Mouse (Mus musculus) CD8-positive naive resting alpha-beta T cell, adult 2 months (primary cell): Measurements from ENCODE around the gene Map3k14.
"Not testable (repeated sequence)": the region's sequence is repeated elsewhere in the genome, so short reads cannot be mapped to it uniquely, and the experiment has no call there.

Experiments
- DNase-seq, 2 experiments: peaks; one replicate each; pipeline ENCODE4 v3.0.0; 2022; ENCODE audit warnings: low read depth in 2 of 2, low spot score in 2 of 2

Map3k14 gene

DNA sequence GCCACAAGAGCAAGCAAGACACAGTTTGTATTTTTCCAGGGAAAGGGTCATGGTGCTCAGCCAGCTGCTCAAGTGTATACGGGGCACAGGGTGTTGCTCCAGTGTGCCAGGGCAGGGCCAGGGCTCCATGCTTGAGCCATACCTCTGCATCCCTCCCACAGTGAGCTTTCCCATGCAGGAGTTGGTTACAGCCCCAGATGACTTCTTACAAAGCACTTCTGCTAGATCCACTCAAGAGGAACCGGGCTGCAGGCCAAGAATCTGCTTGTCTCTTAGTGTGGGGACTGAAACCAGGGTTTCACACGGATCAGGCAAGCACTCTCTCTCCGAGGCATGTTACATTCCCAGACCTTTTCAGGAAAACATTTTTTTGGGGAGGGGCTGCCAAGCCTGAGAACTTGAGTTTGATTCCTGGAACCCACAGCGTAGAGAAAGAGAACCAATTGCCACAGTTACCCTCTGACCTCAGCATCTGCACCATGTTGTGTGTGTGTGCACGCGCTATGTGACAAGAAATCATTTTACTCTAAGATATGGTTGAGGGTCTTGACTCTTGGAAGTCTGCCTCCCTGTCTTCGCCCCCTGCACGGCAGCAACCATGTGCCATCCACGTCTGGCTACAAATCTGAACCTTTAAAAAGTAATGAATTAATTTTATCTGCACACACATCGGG, 19.6 kb downstream of the Map3k14 start:
- DNase-seq: no peak

DNA sequence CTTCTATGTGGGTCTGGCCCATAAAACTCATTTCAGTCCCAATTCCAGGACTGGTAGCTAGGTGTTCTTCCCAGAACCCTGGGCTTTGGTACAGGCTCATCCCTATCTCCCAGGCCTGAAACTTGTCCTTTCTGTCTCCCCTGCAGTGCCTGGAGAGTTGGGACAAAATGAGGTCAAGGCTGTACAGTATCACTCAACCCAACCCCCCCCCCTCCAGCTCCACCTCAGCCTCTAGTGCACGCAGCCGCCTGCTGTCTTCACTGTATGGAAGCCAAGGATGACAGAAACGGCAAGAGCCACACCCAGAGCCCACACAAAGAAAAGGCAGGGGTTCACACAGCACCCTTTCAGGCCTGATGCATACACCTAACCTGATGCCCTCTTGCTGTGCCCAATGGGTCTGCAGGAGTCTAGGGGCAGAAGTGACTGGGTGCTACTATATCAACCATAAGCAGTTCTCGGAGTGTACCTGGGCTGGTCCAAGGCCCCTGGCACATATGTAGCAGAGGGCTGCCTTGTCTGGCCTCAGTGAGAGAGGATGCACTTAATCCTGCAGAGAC, 20.5 kb downstream of the Map3k14 start:
- DNase-seq: no peak

DNA sequence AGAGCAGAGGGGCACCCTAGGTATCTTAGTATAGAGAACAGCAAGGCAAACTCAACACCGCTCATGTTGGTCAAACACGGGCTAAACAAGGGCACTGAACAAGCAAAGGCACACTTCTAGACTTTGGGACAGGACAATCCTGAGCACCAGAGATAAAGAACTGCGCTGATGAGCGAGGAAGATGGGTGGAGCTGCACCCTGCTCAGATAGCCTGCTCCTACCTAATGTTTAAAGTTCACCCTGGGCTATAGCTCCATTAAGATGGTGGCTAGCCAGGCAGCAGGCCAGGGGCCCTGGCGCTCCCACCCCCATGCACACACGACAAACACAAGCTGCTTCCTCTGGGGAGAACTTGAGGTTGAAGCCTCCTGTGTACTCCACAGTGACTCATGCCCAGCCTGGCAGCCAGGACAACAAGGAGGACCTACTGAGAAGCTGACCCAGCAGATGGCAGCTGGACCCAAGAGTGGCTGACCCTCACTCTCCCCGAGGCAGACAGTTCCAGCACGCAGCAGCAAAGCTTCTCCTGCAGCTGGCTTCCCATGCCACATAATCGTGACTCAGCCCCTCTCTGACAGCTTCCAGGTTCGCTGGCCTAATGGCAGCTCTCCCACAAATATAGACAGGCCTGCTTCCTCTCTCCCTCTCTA, 21.1 kb downstream of the Map3k14 start:
- DNase-seq: no peak

DNA sequence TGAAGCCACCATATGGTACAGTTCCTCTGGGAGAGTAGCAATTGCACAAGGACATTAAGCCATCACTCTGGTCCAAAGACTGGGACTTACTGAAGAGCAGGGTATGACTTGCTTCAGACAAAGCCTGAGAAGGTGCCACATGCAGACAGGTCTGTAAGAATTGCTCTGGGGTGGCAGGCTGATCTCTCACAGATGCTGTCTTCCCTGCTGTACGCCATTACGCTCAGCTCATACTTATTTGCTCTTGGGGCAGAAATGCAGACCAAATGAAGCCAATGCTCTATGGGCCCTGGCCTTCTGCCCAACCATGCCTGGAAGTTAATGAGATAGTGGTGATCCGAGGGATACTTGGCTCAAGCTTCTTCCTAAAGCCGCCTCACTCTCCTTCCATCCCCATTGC, 22.4 kb downstream of the Map3k14 start:
- DNase-seq: no peak

DNA sequence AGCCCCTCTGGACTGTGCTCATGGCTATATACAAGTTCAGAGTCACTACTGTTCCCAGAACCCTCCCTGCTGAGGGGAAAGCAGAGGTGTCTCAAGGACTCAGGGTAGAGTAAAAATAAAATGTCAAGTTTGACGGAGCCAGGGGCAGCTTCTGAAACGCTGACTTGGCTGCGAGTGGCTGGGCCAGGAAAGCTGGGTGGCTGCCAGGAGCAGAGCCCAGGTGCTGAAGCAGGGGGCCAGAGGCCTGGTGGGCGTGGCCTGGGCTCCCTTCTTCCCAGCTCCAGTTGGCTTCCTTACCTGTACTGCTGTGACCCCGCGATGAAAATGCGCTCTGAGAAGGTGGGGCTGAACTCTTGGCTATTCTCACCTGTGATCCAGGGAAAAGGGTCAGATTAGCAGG, 26.5 kb downstream of the Map3k14 start:
- DNase-seq: no peak

DNA sequence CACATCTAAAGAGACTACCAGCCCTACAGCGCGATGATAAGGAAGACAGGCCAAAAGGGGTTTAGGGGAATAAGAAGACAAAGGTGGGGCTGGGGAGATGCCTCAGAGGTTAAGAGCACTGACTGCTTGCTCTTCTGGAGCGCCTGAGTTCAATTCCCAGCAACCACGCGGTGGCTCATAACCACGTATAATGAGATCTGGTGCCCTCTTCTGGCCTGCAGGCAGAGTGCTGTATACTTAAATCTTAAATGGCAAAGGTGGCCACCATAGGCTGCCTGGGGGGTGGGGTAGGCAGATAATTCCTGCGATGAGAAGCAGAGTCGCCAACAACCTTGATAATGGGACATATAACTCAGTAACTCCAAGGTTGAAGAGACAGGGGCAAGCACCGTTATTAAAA, 29.5 kb downstream of the Map3k14 start:
- DNase-seq: no peak

DNA sequence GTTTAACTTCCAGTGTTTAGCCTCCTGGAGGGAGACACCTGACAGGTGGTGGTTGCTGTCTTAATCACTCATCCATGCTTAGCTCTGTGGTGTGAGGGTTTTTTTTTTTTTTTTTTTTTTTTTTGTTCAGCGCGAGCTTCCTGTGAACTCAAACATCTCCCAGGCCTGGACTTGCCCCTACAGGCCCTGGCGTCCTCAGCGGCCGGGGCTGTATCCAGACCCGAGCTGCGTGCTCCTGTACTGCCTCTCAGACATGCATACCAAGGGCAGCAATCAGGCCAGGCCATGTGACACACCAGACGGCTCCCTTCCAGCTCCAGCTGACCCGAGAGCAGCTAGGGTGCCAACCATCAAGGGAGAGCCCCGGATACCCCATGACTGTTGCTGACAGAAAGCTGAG, 30.4 kb downstream of the Map3k14 start:
- DNase-seq: no peak

DNA sequence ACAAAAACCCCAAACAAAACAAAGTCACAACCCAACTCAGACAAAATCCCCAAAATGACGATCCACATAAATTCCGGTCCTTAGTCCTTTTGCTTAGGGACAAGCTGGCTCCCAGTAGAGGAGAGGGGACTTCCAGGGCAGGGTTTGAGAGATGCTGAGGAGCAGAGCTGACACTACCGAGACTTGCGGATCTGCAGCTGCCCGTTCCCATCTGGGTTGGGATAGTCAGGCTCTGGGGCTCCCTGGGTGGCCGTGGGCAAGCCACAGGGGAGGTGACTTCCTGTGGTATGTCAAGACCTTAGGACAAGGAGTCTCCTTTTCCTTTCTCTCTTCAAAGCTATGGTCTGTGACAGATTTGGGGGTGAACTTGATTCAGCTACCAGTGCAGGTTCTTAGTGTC, 30.8 kb downstream of the Map3k14 start:
- DNase-seq: no peak

DNA sequence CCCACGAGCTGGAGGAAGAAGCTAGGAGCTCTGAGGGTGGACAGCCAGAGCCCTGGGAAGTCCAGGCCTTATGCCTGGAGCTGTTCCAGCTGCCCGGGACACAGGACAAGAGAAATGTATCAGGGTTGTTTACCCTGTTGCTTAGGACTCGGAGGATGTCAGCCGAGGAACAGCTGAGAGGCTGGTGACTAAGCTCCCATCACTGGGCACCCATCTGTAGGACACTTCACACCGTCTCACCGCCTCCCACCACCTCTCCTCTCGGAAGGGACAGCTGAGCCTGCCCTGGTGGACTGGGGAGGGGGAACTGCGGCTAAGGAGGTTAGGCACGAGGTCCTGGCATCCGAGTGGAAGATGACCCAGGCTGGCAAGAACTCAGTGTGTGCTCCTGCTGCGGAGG, 31.6 kb downstream of the Map3k14 start:
- DNase-seq: no peak

DNA sequence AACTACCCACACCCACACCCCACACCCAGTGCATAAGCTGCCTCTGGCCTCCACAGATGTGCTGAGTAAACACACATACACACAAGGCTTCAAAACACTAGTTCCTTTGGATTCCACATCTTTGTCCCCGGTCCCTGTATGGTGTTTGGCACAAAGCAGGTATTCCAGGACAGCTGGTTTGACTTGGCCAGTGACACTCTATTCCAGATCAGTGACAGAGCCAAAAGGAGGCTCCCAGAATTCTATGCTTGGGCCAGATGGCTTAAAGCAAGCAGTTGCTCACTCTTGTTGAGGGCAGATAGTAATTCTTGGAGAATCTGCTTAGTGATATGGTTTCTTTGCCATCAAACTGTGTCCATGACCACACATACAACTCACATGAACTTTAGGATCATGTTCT, 32.8 kb downstream of the Map3k14 start:
- no peak for DNase-seq

DNA sequence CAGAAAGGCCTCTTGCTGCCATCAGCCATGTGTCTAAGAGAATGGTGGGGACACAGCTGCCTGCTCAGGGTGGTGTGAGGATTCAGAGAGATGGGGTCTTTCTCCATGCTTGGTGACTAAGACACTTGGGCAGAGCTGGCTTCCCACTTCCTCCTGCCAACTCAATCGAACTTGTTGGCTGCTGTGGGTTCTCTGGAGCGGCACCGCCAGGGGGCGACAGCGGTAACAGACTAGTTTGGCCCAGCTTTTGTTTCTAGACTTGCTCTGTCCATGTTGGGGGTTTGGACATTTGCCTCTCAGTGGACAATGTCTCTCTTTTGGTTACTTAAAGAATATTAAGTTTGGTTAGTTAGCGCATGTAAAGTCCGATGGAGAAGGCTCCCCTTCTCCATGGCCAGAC, 34.3 kb downstream of the Map3k14 start:
- DNase-seq: peak; percentile 62 to 77

DNA sequence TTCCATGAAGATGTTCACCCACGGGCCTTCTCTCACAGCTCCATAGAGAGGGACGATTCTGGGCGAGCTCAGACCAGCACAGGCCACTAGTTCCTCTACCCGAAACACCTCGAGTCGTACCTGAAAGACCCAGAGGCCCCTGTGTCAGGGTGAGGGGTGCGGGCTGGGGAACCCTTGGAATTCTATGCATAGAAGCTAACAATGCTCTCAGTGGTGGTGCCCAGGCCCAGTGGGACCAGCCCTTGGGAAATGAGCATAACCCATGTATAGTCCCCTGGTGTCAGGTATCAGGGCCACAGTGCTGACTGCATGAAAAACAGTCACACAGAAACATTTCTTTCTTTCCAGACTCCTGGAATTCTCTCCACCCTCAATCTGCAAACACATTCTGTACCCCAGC, 35.9 kb downstream of the Map3k14 start:
- no peak for DNase-seq

DNA sequence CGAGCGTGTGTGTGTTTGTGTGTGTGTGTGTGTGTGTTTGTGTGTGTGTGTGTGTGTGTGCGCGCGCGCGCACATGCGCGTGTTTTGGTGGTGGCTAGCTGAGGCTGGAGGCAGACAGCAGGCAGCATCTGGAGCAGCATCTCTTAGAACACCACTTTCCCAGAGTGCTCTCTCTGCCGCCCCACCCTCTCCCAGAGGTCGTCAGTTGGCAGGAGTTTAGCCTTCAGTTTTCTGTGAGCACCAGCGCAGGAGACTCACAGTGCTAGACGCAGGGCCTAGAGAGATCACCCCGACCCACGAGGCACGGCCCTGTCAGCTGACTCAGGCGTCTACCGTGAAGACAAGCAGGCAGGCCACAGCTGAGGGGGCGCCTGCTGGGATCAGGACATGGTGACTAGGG, 36.6 kb downstream of the Map3k14 start:
- no peak for DNase-seq

DNA sequence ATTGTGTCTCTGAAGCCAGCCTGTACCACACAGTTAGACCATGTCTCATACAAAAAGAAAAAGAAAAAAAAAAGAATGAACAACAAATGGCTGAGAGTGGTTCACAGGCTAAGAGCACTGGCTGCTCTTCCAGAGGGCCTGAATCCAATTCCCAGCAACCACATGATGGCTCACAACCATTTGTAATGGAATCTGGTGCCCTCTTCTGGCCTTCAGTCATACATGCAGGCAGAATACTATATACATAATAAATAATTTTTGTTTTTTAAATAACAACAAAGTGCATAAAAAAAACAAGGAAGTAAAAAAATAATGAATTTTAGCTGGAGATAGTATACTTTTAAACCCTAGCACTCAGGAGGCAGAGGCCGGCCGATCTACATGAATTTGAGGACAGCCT, 37.7 kb downstream of the Map3k14 start:
- DNase-seq: no peak

DNA sequence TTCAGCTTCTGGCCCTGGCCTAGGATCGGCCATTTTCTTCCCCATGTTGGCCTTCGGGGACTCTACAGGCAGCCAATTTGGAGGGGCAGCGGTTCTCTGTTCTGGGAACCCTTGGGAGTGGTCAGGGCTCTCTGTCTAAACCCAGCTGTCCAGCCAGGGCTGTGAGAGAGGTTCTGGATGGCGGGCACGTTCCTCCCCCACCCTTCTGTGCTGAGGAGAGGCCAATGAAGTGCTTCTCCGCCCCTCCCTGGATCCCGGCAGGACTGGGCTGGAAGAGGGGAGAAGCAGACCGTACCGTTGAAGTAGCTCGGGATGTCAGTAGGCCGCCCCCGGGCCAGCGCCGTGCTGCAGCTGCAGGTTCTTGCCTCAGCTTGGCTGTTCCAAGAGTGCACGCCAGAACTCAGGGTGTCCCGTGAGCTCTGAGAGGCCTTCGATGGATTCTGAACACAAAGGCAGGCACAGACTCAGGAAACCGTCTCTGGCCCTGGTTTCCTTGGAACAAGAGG, 43.3 kb downstream of the Map3k14 start:
- DNase-seq: no peak

DNA sequence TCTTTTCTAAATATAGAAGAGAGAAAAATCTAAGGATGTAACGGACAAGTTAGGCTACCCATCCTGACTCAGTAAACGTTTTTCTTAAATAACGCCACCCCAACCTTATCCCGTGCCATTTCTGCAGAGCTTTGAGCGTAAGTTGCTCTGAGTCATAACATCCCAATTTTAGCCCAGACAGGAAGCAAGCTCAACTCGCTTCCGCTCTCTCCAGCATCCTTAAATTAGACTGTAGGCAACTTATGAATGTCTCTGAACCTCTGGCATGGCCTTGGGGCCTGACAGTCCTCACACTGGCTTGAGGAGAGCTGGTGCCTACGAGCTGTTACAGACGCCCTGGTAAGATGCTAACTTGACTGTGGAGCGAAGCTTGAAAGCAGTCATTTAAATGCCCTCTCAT, 43.8 kb downstream of the Map3k14 start:
- no peak for DNase-seq

DNA sequence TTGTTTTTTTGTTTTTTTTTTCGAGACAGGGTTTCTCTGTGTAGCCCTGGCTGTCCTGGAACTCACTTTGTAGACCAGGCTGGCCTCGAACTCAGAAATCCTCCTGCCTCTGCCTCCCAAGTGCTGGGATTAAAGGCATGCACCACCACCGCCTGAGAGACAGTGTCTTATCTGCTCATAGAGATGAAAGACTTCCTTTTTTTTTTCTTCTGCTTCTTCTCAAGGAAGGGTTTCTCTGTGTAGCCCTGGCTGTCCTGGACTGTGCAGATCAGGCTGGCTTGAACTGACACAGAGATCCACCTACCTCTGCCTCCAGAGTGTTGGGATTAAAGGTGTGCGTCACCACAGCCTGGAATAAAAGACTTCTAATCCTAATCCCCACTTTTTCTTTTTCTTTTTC, 44.6 kb downstream of the Map3k14 start:
- not testable (repeated sequence) for DNase-seq

DNA sequence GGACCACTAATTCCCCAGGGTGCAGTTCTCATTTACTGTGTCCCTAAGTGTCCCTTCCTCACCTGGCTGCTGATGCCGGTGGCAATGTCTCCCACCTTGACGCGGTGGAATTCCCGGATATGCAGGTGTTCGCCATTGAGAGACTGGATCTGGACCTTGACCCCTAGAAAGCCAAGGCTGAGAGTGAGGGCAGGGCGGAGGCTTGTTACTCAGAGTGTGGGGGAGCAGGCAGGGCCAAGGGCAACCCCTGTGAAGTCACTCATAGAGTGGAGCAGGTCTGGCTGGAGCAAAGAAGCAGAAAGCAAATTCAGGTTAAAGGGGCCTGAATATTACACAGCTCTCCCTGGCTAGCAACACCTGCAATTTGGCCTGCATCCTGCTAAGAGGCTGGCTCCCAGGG, 45.8 kb downstream of the Map3k14 start:
- DNase-seq: no peak

DNA sequence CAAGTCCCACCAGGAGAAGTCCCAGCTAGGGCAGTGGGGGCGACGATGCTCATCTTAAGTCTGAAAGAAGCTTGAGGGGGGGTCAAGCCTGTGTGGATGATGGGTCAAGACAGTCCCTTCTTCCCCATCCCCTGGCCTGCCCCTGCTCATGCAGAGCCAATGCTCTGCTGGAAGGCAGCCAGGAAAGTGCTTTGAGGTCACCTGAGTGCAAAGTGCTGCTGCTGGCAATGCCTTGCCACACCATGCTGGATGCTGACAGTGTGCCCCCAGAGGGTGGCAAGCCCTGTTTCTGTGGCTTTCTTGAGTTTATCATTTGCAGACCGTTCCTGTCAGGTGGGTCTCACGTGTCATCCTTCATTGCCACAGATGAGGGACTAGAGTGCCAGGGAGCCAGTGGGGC, 47.3 kb downstream of the Map3k14 start:
- DNase-seq: no peak

DNA sequence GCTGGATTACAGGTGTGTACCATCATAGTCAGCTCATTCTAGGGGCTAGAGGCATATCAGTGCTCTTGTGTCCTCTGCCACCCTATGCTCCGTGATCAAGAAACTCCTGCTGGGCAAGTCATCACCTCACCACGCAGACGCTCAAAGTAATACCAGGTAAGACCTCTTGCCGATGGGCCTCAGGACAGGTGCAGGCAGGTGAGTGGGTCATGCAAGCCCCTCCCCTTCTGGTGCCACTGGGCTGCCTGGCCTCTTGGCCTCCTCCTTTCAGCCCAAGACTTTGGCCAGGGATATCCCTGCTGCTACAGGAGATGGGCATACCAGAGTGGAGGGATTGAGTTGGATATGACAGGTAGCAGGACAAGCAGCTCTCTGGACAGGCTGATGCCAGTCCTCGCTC, 48.0 kb downstream of the Map3k14 start:
- no peak for DNase-seq

DNA sequence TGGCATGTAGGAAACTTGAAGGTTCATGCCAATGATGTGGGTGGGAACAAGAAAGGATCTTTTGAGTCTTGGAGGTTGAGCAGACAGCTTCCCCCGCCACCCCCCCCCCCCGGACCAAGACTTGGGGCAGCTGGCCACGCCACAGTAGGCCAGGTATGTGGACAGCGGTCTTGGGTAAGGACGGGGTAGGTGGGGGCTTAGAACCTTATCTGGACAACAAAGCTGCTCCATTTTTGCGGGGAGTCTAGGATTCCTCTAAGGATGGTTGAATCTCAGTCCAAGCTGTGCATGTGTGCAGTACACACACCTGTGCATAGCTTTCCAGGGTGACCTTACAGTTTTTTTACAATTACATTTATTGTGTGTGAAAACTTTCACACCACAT, 48.8 kb downstream of the Map3k14 start:
- no peak for DNase-seq

DNA sequence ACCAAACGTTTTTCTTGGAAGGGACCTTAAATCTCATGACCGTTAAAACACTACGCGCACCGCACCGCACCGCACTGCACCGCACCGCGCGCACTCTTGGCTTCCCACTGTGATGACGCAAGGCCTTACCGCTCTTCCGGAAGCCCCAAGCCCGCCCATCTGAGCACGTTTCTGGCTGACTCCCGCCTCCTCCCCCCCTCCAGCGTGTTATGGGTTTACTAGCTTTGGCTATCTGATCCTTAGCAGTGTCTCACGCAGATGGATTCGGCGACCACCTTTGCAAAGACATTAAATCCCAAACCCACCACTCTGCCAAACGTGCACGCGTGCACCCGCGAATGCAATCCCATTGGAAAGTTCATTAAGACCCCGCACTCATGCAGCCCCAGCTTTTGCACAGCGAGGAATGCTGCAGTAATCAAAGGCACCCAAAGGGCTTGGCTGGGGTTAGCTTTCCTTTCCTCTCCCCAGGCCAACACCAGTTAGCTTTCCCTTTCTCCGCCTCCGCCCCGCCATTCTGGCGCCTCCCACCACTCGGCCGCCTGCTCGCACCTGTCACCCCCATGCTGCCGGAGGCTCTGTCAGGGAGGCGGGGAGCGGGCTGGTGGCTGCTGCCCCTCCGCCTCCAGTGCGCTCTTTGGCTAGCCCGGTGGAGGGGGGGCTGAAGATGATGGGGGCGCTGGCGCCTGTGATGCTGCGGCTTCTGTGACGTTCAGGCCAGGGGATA, 49.3 kb downstream of the Map3k14 start, which contains the start of gene Spata32:
Gene Spata32 (minus strand): TSS at position 643 of the 727 bp plus-strand sequence.
- DNase-seq: peak; percentile 75 to 81
